Mouse (Mus musculus) liver (tissue): Measurements from ENCODE around the gene Il20ra.
"Not testable (repeated sequence)": the region's sequence is repeated elsewhere in the genome, so short reads cannot be mapped to it uniquely, and the experiment has no call there.

Source experiments
- DNase-seq: peaks from one replicate; pipeline ENCODE4 v3.0.0-alpha.2; 2020; ENCODE audit warnings: mixed read lengths

The Il20ra gene

DNA sequence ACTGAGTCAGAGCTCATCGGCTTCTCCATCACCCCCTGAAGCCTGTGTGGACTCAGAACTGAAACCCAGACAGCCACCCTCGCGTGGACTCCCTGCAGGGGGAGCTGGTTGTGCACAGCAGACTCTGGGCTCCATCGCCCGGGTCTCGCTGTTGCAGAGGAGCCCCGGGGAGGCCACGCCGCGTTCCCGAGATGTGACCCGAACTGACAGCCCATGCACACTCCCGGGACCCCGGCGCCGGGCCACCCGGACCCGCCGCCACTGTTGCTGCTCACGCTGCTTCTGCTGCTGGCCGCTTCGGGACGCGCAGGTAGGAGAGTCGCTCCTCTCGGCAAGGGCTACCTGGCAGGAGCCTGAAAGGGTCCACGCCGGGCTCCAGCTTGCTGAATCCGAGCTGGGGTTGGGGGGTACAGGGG lies at the start of gene Il20ra:
Gene Il20ra, plus strand, starts transcription at position 150 of the 416 bp plus-strand sequence.
- DNase-seq = peak; percentile 57

DNA sequence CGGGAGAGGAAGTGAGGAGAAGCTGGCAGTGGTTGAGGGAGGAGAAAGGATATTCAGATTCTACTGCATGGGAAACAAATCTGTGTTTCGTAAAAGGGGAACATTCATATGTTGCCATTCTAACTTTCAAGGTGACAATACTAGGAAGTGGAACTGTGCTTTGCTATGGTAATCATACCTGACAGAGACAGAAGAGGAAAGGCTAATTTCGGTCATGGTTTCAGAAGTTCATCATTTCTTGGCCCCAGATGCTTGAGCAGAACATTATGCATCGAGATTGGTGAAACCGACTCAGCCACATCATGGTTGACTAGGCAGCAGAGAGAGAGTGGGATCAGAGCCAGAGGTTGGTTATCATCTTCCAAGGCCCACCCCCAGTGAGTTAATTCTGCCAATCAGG lies 43.4 kb upstream of the Il20ra start:
- no peak for DNase-seq

DNA sequence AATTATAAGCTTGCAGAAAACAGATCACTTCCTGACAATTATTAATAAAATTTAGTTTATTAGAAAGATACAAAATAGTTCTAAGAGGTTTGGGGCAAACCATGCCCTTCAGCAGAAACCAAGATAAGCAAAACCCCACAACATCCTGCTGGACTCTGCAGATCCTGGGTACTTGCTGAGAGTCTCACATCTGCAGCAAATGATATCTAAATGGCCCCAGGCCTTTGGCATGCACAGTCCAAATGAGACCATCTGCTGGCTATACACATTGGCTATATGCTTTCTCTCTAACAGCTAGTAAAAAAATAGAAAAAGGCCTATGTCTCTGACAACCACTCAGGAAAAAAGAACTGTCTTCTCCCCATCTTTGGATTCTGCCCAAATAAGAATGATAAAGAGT lies 40.4 kb upstream of the Il20ra start:
- no peak for DNase-seq

DNA sequence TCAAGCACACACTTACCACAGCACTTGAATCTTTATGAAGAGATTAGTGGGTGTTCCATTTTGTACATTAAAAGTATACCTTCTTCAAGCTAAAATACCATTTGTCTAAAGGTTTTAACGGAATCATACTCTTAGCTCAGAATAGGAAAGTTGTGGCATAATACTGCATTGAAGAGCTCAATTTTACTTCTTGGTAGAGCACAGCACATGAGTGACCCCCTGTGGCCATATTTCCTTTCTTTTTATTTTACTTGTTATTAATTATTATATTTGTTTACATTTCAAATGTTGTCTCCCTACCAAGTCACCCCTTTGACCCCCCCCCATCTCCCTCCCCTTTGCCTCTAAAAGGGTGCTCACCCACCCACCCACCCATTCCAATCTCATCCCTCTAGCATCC lies 39.2 kb upstream of the Il20ra start:
- DNase-seq = no peak

DNA sequence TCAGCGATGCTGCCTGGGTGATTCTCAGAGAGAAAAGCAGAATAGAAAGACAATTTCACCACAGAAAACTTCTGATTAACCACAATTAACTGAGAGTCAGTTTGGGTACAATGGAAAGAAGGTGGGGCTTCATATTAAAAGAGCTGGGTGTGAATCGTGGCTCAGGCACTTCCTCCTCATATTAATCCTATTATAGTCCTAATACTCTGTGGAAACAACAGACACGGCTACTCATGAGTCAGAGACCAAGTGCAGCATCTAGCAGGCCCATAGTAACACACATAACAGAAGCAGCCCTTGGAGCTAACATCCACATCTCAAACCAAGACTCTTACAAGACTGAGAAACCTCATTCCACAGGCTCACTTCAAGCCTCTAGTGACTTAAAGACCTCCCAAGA lies 24.7 kb upstream of the Il20ra start:
- no peak for DNase-seq

DNA sequence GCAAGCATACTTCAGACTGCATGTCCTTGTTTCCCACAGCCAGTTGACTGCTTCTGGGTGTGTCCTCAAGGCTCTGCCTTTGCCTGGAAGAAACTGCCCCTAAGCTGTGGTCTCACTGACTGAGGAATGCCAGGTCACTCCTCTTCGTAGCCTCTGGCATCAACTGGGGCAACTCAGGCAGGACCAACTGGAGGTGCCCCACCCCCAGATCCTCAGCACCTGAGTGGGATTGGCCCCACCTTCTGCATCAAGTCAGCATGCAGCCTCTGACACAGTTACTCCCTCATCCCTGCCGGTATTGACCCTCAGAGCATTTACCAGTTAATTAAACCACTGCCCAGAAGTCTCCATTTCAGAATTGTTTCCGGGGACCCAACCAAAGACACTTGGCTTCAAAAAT lies 21.1 kb upstream of the Il20ra start:
- no peak for DNase-seq

DNA sequence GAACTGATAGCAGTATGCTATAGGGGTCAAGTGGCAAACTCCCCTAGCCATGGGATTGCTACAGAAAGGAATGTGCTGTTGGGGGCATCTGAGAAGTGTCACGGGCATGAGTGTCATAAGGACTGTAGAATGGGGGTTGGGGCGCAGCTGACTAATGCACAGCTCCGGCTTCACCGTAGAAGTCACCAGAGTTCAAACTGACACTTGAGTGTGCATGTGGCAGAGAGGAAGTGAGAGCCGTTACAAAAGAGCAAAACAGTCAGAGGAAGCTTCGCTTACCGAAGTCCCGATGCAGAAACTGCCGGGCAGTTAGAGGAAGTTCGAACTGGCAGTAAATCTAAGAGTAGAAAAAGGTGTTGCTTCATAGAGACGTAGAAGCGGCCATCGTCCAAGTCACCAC lies 20.6 kb upstream of the Il20ra start:
- DNase-seq = peak; percentile 41

DNA sequence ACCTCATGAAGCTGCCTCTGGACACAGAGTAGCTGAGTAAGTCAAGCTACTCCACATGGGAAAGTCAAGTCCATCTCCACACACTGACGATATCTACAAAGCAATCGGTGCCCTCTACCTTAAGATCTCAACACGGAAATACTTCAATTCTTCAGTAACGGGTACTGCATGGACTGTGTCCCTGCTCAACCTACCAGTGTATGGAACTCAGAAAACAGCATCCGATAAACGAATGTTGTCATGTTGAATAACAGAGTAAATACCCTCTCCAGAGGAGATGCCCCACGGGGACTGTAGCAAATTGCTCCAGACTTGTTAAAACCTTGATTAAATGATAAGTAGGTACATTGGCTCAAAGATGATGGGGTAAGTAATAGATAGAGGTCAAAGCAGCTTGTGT lies 20.0 kb upstream of the Il20ra start:
- no peak for DNase-seq

DNA sequence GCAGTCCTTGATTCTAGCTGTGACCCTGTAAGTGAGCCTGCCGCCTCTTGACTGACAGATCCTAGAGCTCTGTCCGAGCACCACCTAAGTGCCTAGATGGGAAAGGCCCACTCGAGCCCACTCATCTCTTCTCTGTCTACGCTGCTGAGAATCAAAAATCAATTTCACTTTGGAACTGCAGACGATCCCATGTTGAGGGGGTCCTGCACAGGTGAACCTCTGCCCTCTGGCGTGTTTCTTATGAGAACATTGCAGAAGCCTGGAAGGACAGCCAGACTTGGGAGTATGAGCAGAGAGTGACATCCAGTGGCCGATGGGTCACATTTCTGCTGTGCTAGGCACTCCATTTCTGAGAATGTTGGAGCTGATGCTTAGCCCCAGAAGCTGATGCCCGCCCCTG lies 19.4 kb upstream of the Il20ra start:
- peak; percentile 44 for DNase-seq

DNA sequence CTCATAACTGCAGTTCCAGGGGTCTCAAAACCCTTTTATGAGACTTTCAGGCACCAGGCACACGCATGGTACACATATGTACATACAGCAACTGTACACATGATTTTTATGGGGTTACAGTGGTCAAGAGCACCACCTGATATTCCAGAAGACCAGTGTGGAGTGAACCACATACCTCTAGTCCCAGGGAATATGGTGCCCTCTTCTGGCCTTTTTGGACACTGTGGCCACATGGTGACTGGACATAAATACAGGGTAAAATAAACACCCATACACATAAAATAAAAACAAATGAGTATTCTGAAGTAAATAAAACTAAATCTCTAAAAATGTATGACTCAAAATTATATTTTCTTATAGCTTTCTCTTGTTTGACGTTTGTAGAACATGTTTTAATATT lies 18.7 kb upstream of the Il20ra start:
- DNase-seq = peak; percentile 22

DNA sequence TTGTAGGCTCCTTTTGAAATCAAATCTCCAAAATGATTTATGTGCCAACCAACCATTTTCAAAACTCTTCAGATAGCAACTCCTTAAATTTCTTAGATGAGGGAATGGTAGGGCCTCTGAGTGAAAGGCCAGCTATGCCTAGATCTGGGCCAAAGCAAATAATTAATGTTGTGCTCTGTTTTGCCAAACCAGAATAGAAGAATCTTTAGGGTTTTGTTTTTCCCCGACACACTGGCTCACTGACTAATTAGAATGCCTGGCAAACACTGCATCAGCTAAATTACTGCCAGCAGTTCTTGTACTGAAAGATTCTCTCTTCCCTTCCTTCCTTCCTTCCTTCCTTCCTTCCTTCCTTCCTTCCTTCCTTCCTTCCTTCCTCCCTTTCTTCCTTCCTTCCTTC lies 13.0 kb upstream of the Il20ra start:
- no peak for DNase-seq

DNA sequence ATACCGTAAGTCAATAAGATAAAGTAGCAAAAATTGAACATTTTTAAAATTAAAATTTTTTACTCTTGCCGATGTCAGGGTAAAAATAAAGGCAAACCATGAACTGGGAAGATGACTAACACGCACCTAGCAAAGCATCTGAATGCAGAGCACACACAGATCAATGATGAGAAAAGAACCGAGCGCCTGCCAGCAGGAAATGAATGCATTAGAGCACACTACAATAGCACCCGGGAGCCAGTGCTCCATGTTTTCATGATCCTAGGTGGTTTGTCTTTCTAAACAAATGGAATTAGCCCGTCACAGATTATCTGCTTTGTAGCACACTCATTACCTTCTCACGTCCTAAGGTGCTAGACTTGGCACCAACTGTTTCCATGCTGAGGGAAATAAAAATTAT lies 7.9 kb upstream of the Il20ra start:
- DNase-seq = no peak

DNA sequence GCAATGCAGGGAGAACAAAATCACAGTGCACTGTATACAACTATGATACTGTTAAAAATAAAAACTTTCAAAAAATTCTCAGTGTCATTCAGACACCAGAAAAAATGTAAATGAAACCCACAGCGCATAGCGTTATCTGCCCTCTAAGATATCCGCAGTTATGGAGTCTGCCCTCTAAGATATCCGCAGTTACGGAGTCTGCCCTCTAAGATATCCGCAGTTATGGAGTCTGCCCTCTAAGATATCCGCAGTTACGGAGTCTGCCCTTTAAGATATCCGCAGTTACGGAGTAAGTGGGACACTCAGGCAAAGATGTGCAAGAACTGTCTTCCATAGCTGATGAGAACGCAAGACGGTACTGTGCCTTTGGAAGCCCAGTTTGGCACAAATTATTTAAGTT lies 4.6 kb upstream of the Il20ra start:
- DNase-seq = no peak

DNA sequence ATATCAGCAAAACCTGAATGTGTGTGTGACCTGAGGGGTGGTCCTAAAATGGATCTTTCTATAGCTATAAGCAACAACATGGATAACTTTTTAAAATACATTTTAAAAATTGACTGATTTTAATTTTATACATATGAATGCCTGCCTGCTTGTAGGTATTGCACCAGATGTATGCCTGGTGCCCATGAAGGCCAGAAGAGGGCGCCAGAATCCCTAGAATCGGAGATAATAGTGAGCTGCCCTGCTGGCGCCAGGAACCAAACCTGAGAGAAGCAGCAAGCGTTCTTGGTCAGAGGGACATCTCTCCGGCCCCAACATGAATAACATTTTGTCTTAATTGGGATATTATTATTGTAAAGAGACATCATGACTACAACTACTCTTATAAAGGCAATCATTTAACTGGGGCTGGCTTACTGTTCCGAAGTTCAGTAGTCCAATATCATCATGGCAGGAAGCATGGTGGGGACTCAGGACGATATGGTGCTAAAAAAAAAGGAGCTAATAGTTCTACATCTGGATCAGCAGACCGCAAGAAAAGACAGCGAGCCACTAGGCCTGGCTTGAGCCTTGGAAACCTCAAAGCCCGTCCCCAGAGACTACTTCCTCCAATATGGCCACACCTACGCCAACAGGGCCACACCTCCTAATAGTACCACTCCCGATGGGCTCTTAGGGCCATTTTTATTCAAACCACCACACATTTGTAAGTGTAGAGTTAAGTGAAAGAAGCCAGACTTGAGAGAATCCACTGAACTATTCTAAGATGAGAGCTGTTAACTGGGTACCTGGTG lies 3.9 kb upstream of the Il20ra start:
- DNase-seq = peak; percentile 66

DNA sequence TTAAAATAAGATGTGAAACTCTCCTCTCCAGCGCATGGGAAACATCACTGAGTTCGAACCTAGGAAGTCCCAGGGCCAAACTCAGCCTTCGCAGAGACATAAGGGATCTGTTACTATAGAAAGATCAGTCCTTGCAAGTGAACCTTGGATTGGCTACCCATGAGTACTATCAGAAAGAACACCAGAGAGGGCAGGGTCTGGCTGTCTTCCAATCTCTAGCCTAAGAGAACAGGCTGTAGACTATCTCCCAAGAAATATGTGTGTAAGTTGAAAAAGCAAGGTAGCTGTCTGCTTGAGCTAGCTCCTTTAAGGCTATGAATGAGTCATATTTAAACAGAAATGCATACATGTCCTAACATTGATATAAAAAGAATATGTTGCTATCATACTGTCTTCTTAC lies 1.4 kb upstream of the Il20ra start:
- no peak for DNase-seq

DNA sequence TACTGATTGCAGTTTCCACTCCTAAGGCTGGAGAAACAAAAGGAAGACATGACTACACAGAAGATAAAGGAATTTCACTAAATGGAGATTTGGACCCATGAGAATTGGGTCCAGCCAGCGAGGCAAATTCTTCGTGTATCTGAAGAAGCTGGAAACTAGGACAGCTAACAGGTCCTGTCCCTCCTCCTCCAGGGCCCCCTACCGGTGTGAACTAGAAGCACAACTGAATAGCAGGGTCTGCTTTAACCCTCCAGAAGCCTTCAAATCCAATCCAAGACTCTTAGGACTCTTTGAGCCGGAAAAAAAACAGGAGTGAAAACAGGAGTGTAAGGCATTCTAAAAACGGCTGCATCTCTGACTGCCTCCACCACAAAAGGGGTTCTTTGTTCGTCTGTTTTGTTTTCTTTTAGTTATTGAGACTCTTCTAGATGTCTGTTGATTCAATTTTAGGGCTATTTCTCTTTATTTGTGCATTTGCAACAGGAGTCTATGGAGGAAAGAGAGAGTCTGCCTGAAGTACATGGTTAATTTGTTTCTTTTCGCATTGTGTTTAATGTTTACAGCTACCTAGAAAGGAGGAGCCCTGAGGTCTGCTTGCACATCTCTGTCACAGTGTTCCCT lies 709 bp upstream of the Il20ra start:
- DNase-seq = no peak

DNA sequence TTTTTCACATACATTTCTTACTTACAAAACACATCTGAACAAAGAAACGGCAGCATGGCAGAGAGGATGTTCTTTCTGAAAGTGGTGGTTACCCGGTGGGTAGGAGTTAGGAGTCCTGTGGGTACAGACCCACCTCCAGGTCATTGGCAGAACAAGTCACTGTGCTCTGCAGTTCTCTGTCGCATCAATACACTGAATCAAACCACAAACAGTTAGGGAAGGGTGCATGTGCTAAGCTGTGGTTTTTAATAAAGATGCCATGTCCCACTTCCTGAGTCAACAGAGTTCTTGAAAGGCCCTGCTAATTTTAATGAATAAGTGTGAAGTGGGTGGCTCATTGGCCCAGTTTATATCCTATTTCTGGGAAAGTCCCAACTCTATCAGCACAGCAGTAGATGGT lies 6.3 kb downstream of the Il20ra start:
- DNase-seq = no peak

DNA sequence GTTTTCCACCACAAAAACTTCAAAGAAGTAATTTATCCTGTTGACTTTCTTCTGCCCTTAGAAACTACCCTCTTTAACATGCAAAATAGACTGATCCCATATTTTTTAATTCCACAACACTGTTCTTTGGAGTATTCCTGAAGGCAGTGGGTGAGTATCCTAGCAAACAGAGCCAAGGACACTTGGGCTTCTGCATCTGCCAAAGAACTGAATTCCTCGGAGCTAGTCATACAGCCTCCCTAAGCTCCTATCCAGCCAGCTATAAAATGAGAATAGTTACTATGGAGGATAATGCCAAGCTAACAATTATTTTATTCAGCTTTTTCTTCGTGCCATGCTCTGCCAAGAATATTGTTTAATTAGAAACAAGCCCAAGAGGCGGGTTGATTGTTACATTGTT lies 9.9 kb downstream of the Il20ra start:
- no peak for DNase-seq

DNA sequence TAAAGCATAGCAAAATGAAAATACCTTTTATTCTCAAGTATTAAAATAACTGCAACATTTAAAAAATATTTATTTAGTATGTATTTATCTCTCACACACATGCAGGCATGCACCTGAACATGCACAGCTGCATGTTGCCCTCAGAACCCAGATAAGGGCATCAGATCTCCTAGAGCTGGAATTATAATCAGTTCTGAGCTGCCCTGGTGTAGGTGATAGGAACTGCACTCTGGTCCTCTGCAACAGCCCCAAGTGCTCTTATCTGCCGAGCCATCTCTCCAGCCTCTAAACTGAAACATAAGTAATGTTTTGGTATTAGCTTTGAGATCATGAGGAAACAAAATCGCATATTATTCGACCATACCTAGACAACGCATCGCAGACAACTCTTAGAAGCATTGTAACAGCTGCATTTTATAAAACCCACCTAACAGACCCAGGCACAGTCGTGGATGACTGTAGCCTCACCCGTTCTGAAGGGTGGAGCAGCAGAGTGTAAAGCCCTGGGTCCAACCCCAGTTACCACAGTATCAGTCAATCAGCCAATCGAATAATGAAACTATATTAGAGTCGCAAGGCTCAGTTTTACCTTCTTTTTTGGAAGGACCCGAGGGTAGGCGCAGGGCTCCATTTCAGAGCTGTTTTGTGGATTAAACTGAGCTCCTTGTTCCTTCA lies 11.9 kb downstream of the Il20ra start:
- DNase-seq = peak; percentile 14

DNA sequence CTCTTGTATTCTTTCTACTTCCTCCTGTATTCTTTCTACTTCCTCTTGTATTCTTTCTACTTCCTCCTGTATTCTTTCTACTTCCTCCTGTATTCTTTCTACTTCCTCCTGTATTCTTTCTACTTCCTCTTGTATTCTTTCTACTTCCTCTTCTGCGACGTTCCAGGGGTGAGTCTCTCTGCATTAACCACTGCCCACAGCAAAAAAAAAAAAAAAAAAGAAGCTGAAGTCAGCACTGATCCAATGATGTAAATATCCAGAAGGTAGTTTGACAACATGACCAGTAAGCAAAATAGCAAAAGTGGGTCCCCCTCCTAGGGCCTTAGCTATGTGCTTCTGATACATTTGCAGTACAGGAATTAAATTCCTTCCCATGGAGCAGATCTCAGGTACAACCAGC lies 26.1 kb downstream of the Il20ra start:
- not testable (repeated sequence) for DNase-seq

DNA sequence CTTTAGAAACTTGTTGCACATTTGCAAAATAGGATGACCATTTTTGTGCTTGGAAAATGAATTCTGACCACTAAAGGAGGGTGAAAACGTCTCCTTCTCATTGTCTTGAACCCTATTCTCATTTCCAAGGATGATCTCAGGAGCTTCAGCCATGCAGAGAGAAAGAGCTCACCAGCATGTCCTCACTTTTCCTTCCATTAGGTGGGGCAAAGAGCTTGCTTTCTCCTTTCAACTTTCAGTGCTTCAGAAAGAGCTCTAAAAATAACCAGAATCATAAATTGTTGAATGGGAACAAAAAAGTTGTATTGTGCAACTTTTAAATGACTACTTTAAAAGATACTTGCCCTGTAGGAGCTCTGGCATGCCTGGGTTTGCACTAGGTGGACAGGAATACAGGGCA lies 33.3 kb downstream of the Il20ra start:
- no peak for DNase-seq

DNA sequence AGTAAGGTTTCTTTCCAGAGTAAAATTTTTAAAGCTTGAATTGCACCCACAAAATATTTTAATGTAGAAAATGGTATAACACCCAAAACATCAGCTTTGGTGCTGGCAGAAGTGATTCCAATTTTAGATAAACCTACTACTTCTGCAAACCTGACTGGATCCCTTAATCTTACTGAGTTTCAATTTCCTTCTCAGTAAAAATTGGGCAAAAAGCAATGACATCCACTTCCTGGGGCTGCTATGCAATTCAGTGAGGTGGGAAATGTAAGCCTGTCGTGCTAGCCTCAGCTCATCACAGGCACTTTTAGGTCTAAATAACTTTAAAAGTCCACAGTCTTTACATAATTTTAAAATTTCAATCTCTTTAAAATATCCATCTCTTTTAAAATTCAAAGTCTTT lies 33.8 kb downstream of the Il20ra start:
- DNase-seq = no peak

DNA sequence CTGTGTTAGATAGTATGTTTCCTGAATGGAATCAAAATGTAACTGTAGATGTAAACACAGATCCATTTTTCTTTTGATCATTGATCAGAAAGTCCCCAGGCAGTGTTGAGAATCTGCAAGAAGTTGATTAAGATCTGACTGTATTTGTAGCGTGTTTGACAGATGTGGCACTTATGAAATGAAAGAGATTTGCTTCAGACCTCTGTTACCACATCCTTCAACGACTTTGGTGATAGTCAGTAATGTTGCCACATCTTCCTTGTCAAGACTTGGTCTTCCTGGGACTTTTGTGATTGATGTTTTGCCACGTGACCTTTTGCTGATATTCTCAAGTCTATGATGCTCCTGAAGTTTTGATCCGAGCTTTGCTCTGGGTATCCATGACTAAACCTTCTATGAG lies 35.3 kb downstream of the Il20ra start:
- DNase-seq = no peak

DNA sequence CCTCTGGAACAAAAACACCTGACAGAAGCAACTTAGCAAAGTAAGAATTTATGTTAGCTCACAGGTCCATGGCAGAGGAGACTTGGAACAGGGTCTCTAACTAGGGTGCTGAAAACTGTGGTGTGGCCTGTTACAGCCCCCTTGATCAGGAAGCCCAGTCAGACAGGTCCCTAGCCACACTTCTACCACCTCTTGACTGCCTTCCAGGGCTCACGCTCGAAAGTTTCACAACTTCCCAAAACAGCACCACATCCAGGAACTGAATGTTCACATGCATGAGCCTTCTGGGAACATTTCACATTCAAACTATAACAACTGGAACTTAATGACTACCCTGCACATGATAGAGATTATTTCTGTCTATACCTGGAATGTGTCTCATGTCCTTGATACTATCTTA lies 53.1 kb downstream of the Il20ra start:
- DNase-seq = no peak
